Mouse (Mus musculus): ENCODE measurements around the gene Abhd12. TPM values are rescaled to one million over a fixed set of nuclear protein-coding genes. Genes with fewer than 3 reads are reported as not detected.
A peak's percentile ranks its signal among the peaks of the same experiment; 100 is the strongest.

The Abhd12 gene
- total RNA-seq, 2 experiments from 2014 or later: 24.8 to 78.7 TPM

GRCm38 (mm10) chr2:150858724-150859487 is 45.6 kb downstream of the Abhd12 start:
- ATAC-seq (replicated peaks; ENCODE audit: poor library complexity, severe bottlenecking): no peak

- no peak for ATAC-seq (replicated peaks; ENCODE audit: poor library complexity, severe bottlenecking)
Observed at GRCm38 (mm10) chr2:150855186-150855585, 49.4 kb downstream of the Abhd12 start.

- peak; percentile 39 for ATAC-seq (replicated peaks; ENCODE audit: poor library complexity, severe bottlenecking)
Observed at GRCm38 (mm10) chr2:150851251-150851650, 53.3 kb downstream of the Abhd12 start.

GRCm38 (mm10) chr2:150847436-150847995 is 57.0 kb downstream of the Abhd12 start:
- ATAC-seq (replicated peaks; ENCODE audit: poor library complexity, severe bottlenecking): no peak

GRCm38 (mm10) chr2:150844798-150845197 is 59.7 kb downstream of the Abhd12 start:
- peak; percentile 59 for ATAC-seq (replicated peaks; ENCODE audit: poor library complexity, severe bottlenecking)

- no peak for ATAC-seq (replicated peaks; ENCODE audit: poor library complexity, severe bottlenecking)
Observed at GRCm38 (mm10) chr2:150842049-150842461, 62.5 kb downstream of the Abhd12 start.

- no peak for ATAC-seq (replicated peaks; ENCODE audit: poor library complexity, severe bottlenecking)
Observed at GRCm38 (mm10) chr2:150841109-150841508, 63.4 kb downstream of the Abhd12 start.

- no peak for ATAC-seq (replicated peaks; ENCODE audit: poor library complexity, severe bottlenecking)
Observed at GRCm38 (mm10) chr2:150839686-150840471, 64.7 kb downstream of the Abhd12 start.

GRCm38 (mm10) chr2:150837781-150838180 is 66.8 kb downstream of the Abhd12 start:
- ATAC-seq (replicated peaks; ENCODE audit: poor library complexity, severe bottlenecking): 0 out of 2 replicates have a peak, but pooled peaks have one; percentile 13

- no peak for ATAC-seq (replicated peaks; ENCODE audit: poor library complexity, severe bottlenecking)
Observed at GRCm38 (mm10) chr2:150836906-150837305, 67.6 kb downstream of the Abhd12 start.

- ATAC-seq (replicated peaks; ENCODE audit: poor library complexity, severe bottlenecking): no peak
Observed at GRCm38 (mm10) chr2:150835975-150836374, 68.6 kb downstream of the Abhd12 start.

- ATAC-seq (replicated peaks; ENCODE audit: poor library complexity, severe bottlenecking): no peak
Observed at GRCm38 (mm10) chr2:150834616-150835015, 69.9 kb downstream of the Abhd12 start.

- ATAC-seq (replicated peaks; ENCODE audit: poor library complexity, severe bottlenecking): no peak
Observed at GRCm38 (mm10) chr2:150832029-150832428, 72.5 kb downstream of the Abhd12 start.

- peak; percentile 69 for ATAC-seq (replicated peaks; ENCODE audit: poor library complexity, severe bottlenecking)
Observed at GRCm38 (mm10) chr2:150830911-150831441, 73.6 kb downstream of the Abhd12 start.

GRCm38 (mm10) chr2:150830011-150830410 is 74.5 kb downstream of the Abhd12 start:
- no peak for ATAC-seq (replicated peaks; ENCODE audit: poor library complexity, severe bottlenecking)

GRCm38 (mm10) chr2:150828654-150829053 is 75.9 kb downstream of the Abhd12 start:
- no peak for ATAC-seq (replicated peaks; ENCODE audit: poor library complexity, severe bottlenecking)

GRCm38 (mm10) chr2:150828164-150828563 is 76.4 kb downstream of the Abhd12 start:
- no peak for ATAC-seq (replicated peaks; ENCODE audit: poor library complexity, severe bottlenecking)

GRCm38 (mm10) chr2:150826426-150826825 is 78.1 kb downstream of the Abhd12 start:
- ATAC-seq (replicated peaks; ENCODE audit: poor library complexity, severe bottlenecking): no peak

GRCm38 (mm10) chr2:150822987-150823386 is 81.6 kb downstream of the Abhd12 start:
- peak; percentile 77 for ATAC-seq (replicated peaks; ENCODE audit: poor library complexity, severe bottlenecking)

GRCm38 (mm10) chr2:150820720-150821119 is 83.8 kb downstream of the Abhd12 start:
- peak; percentile 63 for ATAC-seq (replicated peaks; ENCODE audit: poor library complexity, severe bottlenecking)

GRCm38 (mm10) chr2:150818742-150819141 is 85.8 kb downstream of the Abhd12 start:
- no peak for ATAC-seq (replicated peaks; ENCODE audit: poor library complexity, severe bottlenecking)
